Mouse (Mus musculus): ENCODE results near the gene Tfdp2.

GRCm38 (mm10) chr9:96223302-96223701 lies 27.2 kb downstream of the Tfdp2 start:
- no peak for TF ChIP-seq CTCF (IDR thresholded peaks at IDR 0.05; ENCODE audit: low read depth, low read length)
- TF ChIP-seq POLR2A (IDR thresholded peaks at IDR 0.05; ENCODE audit: insufficient read depth, low read length): no peak
- no peak for TF ChIP-seq EP300 (IDR thresholded peaks at IDR 0.05; ENCODE audit: insufficient read depth, low read depth, low read length)

All from ES-Bruce4 (cell line).